Mouse (Mus musculus): ENCODE measurements around the gene Ndufs5.

DNA sequence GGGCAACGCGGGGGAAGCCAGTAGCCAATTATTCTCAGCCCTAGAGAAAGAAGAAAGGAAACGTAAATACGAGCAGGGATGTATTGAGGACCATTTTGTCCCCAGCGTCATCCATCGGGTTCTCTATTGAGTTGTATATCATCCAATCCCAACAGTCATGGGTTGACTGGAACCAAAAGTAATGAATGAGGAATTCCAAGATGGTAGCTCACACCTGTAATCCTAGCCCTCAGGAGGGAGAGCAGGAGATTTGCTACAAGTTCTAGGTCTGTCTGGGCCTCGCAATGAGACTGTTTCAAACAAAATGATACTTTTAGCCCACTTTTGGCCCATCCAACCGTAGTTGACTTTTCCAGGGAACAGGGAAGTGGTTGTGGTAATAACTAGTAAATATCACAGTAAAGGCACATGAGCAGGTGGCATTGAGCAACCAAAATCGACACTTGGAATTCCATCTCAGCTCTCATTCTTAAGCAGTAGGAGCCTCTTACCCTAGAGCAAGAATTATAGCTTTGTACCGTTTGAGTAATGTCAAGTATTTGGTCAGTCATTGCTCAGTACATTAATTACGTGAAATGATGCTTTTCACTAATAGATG, 52.2 kb downstream of the Ndufs5 start:
- TF ChIP-seq ZC3H11A (IDR thresholded peaks at IDR 0.05; ENCODE audit: low read depth, low read length) (no peak), MAFK (IDR thresholded peaks at IDR 0.05; ENCODE audit: borderline replicate concordance, low read depth, low read length) (no peak), CHD2 (IDR thresholded peaks at IDR 0.05; ENCODE audit: low read length) (no peak), POLR2A (IDR thresholded peaks at IDR 0.05; ENCODE audit: control insufficient read depth in 1 of 2, insufficient read depth in 1 of 2, low read depth in 1 of 2, low read length in 2 of 2, poor library complexity in 1 of 2) (no peak), CTCF (IDR thresholded peaks at IDR 0.05 in 2 of 3, conservative IDR thresholded peaks at IDR 0.05 in 1 of 3; ENCODE audit: control insufficient read depth in 1 of 3, insufficient read depth in 1 of 3, low read depth in 2 of 3, low read length in 3 of 3, poor library complexity in 1 of 3, severe bottlenecking in 1 of 3) (no peak), MAZ (IDR thresholded peaks at IDR 0.05; ENCODE audit: low read depth, low read length) (no peak), ELF1 (IDR thresholded peaks at IDR 0.05; ENCODE audit: low read depth, low read length) (no peak), MYB (IDR thresholded peaks at IDR 0.05; ENCODE audit: low read depth, low read length) (no peak), RAD21 (IDR thresholded peaks at IDR 0.05; ENCODE audit: low read depth, low read length) (no peak), UBTF (IDR thresholded peaks at IDR 0.05; ENCODE audit: borderline replicate concordance, insufficient read depth, low read depth, low read length) (no peak), SMC3 (IDR thresholded peaks at IDR 0.05; ENCODE audit: low read depth, low read length) (no peak)

All from MEL (cell line).